Mouse (Mus musculus): ENCODE results near the gene Clmn. TPM values are rescaled to one million over a fixed set of nuclear protein-coding genes. Genes with fewer than 3 reads are reported as not detected.

The Clmn gene
- polyA plus RNA-seq, 1 experiment from 2014 or later: 4.5 TPM

DNA sequence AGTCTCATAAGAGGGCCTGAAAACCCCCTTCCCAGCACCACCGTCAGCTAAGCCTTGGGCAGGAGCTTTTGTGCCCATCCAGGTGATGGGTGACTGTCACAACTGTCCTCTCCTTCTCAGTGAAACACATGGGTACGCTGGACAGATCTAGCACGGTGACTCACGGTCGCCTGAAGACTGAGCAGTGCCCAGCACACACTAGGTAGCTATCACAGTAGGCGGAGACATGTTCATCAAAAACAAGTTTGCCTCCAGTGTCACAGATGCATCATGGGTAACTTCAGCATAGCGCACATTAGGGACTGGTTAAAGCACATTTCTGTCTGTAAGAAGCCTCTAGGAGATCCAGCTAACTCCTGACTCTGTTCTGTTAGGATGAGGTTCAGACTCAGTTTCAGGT is 41.2 kb downstream of the Clmn start:
- Histone ChIP-seq H3K27me3 (replicated peaks) (no peaks in the 10 kb centered on the region), H3K4me3 (replicated peaks) (no peak overlapping the region), H3K9ac (no peak overlapping the region), H3K36me3 (no peaks in the 10 kb centered on the region), H3K4me2 (no peak overlapping the region), H3K9me3 (no peaks in the 10 kb centered on the region), H3K4me1 (peaks cover 17% of the 10 kb centered on the region), H3K27ac (no peak overlapping the region)
- WGBS: 94% methylated on average over 7 of the region's 7 CpGs
- no peak for ATAC-seq (ENCODE audit: insufficient read depth, low FRiP score, low read depth)

GRCm38 (mm10) chr12:104822838-104823599 is 41.9 kb downstream of the Clmn start:
- Histone ChIP-seq H3K27me3 (replicated peaks) (no peaks in the 10 kb centered on the region), H3K36me3 (no peaks in the 10 kb centered on the region), H3K4me1 (peaks cover 17% of the 10 kb centered on the region), H3K27ac (no peak overlapping the region), H3K4me3 (replicated peaks) (no peak overlapping the region), H3K4me2 (no peak overlapping the region), H3K9me3 (no peaks in the 10 kb centered on the region), H3K9ac (no peak overlapping the region)
- 87% methylated on average over 10 of the region's 10 CpGs for WGBS
- no peak for ATAC-seq (ENCODE audit: insufficient read depth, low FRiP score, low read depth)

DNA sequence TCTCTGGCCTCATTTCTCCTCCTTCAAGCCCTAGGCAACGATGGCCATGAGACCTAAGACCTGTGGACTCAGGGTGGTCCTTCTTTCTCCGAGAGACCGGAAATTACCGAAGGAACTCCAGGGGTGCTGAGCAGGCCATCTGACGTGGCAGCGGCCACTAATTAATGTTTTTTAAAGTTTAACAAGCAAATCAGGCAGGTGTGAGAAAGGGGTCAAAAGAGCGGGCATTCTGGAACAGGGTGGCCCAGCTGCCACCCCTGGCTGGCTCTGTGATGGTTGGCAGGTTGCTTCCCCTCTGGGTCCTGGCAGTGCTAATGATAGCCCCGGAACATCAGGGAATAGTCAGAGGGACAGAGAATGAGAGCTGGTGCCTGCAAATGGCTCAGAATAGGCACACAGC is 42.7 kb downstream of the Clmn start:
- H3K9ac ChIP-seq: no peak overlapping the region
- H3K4me3 ChIP-seq (replicated peaks): no peak overlapping the region
- H3K27ac ChIP-seq: no peak overlapping the region
- WGBS: 80% methylated on average over 8 of the region's 8 CpGs
- ATAC-seq (ENCODE audit: insufficient read depth, low FRiP score, low read depth): no peak
- H3K9me3 ChIP-seq: no peaks in the 10 kb centered on the region
- no peaks in the 10 kb centered on the region for H3K36me3 ChIP-seq
- no peak overlapping the region for H3K4me2 ChIP-seq
- peaks cover 13% of the 10 kb centered on the region for H3K4me1 ChIP-seq
- H3K27me3 ChIP-seq (replicated peaks): no peaks in the 10 kb centered on the region

DNA sequence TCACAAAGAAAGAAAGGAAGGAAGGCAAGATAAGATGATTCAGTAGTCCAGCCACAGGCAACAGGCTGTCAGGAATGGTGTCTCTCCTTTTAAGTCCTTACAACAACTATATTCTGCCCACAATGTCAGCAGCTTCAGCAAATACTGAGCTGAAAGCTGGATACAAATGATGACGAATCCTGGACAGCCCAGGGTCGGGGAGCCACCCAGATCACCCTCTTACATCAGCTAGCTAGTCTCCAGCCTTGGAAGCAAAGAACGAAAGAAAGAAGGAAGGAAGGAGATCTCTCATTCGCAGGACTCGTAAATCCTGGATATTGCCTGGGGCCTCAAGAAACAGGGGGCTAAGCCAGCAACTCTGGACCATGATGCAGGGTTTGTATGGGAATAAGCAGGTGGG is 44.8 kb downstream of the Clmn start:
- Histone ChIP-seq H3K4me1 (peaks cover 9% of the 10 kb centered on the region), H3K27ac (no peak overlapping the region), H3K9ac (no peak overlapping the region), H3K4me2 (no peak overlapping the region), H3K4me3 (replicated peaks) (no peak overlapping the region), H3K27me3 (replicated peaks) (no peaks in the 10 kb centered on the region), H3K9me3 (no peaks in the 10 kb centered on the region), H3K36me3 (no peaks in the 10 kb centered on the region)
- no peak for ATAC-seq (ENCODE audit: insufficient read depth, low FRiP score, low read depth)
- 75% methylated on average over 5 of the region's 5 CpGs for WGBS

DNA sequence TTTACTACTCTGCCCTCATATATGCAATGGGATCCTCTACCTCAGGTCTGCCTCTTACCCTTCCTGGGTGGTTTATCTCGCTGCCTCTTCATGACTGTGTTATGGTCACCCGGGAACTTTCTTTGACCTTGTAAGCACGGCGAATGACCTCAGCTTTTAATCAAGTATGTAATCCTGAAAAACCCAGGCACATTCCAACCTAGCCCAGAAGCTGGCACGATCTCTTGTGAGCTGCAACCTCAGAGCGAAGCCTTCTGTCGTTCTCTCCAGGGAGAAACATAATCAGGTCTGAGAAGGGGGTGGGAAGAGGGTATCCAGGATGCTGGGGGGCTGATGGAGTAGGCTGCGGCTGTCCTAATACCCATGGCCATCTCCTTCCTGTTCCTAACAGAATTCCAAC is 45.8 kb downstream of the Clmn start:
- Histone ChIP-seq H3K4me1 (no peaks in the 10 kb centered on the region), H3K27me3 (replicated peaks) (no peaks in the 10 kb centered on the region), H3K4me2 (no peak overlapping the region), H3K27ac (no peak overlapping the region), H3K9me3 (no peaks in the 10 kb centered on the region), H3K9ac (no peak overlapping the region), H3K36me3 (no peaks in the 10 kb centered on the region), H3K4me3 (replicated peaks) (no peak overlapping the region)
- 49% methylated on average over 8 of the region's 8 CpGs for WGBS
- ATAC-seq (ENCODE audit: insufficient read depth, low FRiP score, low read depth): no peak

- no peak for ATAC-seq (ENCODE audit: insufficient read depth, low FRiP score, low read depth)
- H3K4me1 ChIP-seq: no peaks in the 10 kb centered on the region
- no peak overlapping the region for H3K27ac ChIP-seq
- H3K9ac ChIP-seq: no peak overlapping the region
- no peak overlapping the region for H3K4me2 ChIP-seq
- 71% methylated on average over 7 of the region's 7 CpGs for WGBS
- no peaks in the 10 kb centered on the region for H3K27me3 ChIP-seq (replicated peaks)
- no peaks in the 10 kb centered on the region for H3K36me3 ChIP-seq
- no peaks in the 10 kb centered on the region for H3K9me3 ChIP-seq
- H3K4me3 ChIP-seq (replicated peaks): no peak overlapping the region
Observed at GRCm38 (mm10) chr12:104818057-104818456, 46.8 kb downstream of the Clmn start.

DNA sequence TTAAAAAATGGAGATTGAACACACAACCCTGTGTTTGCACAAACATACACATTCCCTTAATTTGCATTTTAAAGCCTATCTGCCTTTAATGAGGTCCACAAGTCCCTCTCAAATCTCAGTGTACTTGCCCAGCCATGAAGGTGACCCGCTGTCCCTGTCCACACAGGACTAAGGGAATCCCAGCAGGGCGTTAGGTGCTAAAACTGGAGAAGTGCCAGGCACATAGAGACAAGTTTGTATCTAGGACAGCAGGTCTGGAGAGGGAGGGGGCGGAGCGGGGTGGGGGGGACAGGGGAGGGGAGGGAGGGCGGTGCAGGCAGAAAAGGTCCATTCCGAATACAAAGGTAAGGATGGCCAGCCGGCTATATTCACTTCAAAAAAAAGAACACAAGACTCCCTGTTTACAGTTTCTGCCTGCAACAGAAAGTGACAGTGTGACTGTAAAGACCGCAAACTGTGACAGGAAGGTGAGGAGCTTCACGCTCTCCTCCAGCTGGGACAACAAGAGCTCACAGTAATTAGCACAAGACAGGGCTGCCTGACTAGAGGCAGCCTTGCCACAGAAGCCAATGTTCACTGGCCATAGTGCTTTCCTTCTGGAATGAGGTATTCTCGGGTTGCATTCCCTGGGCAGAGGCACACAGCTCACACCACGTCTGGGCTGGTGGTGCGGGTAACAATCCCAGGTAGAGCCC is 47.6 kb downstream of the Clmn start:
- Histone ChIP-seq H3K4me3 (replicated peaks) (no peak overlapping the region), H3K27me3 (replicated peaks) (no peaks in the 10 kb centered on the region), H3K36me3 (no peaks in the 10 kb centered on the region), H3K9me3 (no peaks in the 10 kb centered on the region), H3K9ac (no peak overlapping the region), H3K4me2 (no peak overlapping the region), H3K27ac (no peak overlapping the region), H3K4me1 (no peaks in the 10 kb centered on the region)
- no peak for ATAC-seq (ENCODE audit: insufficient read depth, low FRiP score, low read depth)
- WGBS: 37% methylated on average over 12 of the region's 12 CpGs

DNA sequence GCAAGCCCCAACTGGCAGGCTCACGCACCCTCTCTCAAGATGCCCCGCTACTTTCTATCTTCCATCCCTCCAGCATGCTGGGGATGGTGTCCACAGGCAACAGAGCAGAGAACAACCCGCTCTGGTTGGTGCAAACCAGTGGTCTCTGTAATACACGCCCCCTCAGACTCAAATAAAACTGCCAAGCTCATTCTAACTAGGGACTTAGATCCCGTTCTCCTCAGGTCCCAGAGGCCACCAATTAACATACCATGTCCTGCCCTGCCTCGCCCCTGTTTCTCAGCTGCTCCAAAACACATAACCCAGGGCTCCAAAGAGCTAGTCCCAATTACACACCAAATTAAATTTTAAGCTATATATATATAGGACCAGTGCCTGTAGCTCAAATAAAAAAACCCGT is 50.6 kb downstream of the Clmn start:
- no peaks in the 10 kb centered on the region for H3K36me3 ChIP-seq
- no peaks in the 10 kb centered on the region for H3K9me3 ChIP-seq
- no peak overlapping the region for H3K27ac ChIP-seq
- no peak overlapping the region for H3K4me2 ChIP-seq
- WGBS: 72% methylated on average over 7 of the region's 7 CpGs
- no peaks in the 10 kb centered on the region for H3K27me3 ChIP-seq (replicated peaks)
- H3K9ac ChIP-seq: no peak overlapping the region
- H3K4me1 ChIP-seq: no peaks in the 10 kb centered on the region
- no peak for ATAC-seq (ENCODE audit: insufficient read depth, low FRiP score, low read depth)
- no peak overlapping the region for H3K4me3 ChIP-seq (replicated peaks)

DNA sequence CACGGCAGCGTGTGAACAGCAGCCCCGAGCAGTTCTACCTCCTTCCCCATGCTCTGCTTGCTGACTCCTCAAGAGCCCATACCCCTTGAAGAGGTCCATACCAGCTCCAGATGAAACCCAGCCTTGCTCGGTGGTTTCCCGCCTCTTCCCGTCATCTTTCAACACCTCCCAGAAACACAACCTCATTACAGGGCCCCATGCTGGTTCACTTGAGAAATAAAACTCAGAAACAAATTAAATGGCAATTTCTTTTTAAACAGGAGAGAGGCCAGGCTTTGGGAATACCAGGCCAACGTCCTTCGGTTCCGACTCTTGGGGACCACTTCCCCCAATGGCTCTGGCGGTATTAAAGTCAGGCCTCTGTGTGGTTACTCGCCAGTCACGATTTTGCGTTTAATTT is 51.1 kb downstream of the Clmn start:
- no peak overlapping the region for H3K4me3 ChIP-seq (replicated peaks)
- 91% methylated on average over 13 of the region's 13 CpGs for WGBS
- no peaks in the 10 kb centered on the region for H3K4me1 ChIP-seq
- H3K9ac ChIP-seq: no peak overlapping the region
- no peak overlapping the region for H3K4me2 ChIP-seq
- ATAC-seq (ENCODE audit: insufficient read depth, low FRiP score, low read depth): no peak
- H3K36me3 ChIP-seq: no peaks in the 10 kb centered on the region
- no peak overlapping the region for H3K27ac ChIP-seq
- no peaks in the 10 kb centered on the region for H3K27me3 ChIP-seq (replicated peaks)
- no peaks in the 10 kb centered on the region for H3K9me3 ChIP-seq

- no peak overlapping the region for H3K4me2 ChIP-seq
- ATAC-seq (ENCODE audit: insufficient read depth, low FRiP score, low read depth): no peak
- H3K27ac ChIP-seq: no peak overlapping the region
- H3K9me3 ChIP-seq: no peaks in the 10 kb centered on the region
- no peak overlapping the region for H3K9ac ChIP-seq
- WGBS: 80% methylated on average over 4 of the region's 4 CpGs
- H3K4me1 ChIP-seq: no peaks in the 10 kb centered on the region
- no peaks in the 10 kb centered on the region for H3K27me3 ChIP-seq (replicated peaks)
- H3K36me3 ChIP-seq: no peaks in the 10 kb centered on the region
- H3K4me3 ChIP-seq (replicated peaks): no peak overlapping the region
Observed at GRCm38 (mm10) chr12:104812711-104813110, 52.2 kb downstream of the Clmn start.

GRCm38 (mm10) chr12:104810923-104811443 is 53.9 kb downstream of the Clmn start:
- H3K4me3 ChIP-seq (replicated peaks): no peak overlapping the region
- H3K4me2 ChIP-seq: no peak overlapping the region
- WGBS: 70% methylated on average over 7 of the region's 7 CpGs
- no peak for ATAC-seq (ENCODE audit: insufficient read depth, low FRiP score, low read depth)
- no peaks in the 10 kb centered on the region for H3K4me1 ChIP-seq
- H3K27ac ChIP-seq: no peak overlapping the region
- H3K9ac ChIP-seq: no peak overlapping the region
- H3K9me3 ChIP-seq: no peaks in the 10 kb centered on the region
- no peaks in the 10 kb centered on the region for H3K36me3 ChIP-seq
- H3K27me3 ChIP-seq (replicated peaks): no peaks in the 10 kb centered on the region

DNA sequence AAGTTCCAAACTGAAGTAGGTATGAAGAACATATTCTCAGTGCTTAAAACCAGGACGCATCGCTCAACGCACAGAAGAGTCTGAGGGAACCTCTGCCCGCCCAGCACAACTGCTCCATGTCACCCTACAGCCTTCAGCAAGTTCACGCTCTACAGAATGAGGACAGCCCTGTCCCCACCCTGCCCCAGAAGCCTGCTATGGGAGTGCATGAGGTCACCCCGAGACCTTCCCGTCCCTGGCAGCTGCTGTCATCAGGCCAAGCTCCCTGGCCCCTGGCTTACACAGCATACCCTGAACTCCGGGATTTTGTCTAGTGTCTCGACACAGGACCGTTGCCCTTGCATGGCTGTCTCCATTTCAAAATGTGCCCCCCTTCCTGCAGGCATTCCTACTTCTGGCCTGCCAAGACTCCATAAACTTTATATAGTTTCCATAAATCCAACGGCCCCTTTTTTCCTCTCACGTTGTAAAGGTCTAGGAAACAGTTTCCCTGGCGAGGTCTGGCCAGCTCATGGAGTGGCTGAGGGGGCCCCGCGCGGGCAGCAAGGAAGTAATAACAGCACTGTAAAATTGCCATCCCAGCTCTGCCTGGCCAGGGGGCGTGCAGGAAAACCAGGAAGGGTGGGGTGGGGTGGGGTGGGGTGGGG is 56.3 kb downstream of the Clmn start:
- no peak overlapping the region for H3K4me2 ChIP-seq
- WGBS: 73% methylated on average over 17 of the region's 17 CpGs
- H3K9me3 ChIP-seq: no peaks in the 10 kb centered on the region
- ATAC-seq (ENCODE audit: insufficient read depth, low FRiP score, low read depth): no peak
- H3K4me3 ChIP-seq (replicated peaks): no peak overlapping the region
- no peaks in the 10 kb centered on the region for H3K36me3 ChIP-seq
- no peak overlapping the region for H3K9ac ChIP-seq
- no peaks in the 10 kb centered on the region for H3K27me3 ChIP-seq (replicated peaks)
- no peak overlapping the region for H3K27ac ChIP-seq
- H3K4me1 ChIP-seq: no peaks in the 10 kb centered on the region

Data from stomach, embryonic 15.5 days (tissue).